Mouse (Mus musculus): ENCODE data around the gene Ccdc6.

Gene Ccdc6

GRCm38 (mm10) chr10:70132714-70133113 lies 35.8 kb downstream of the Ccdc6 start:
- no peak for DNase-seq (ENCODE audit: low spot score)

- DNase-seq (ENCODE audit: low spot score): no peak
Measured at GRCm38 (mm10) chr10:70133188-70133587, 36.3 kb downstream of the Ccdc6 start.

DNA sequence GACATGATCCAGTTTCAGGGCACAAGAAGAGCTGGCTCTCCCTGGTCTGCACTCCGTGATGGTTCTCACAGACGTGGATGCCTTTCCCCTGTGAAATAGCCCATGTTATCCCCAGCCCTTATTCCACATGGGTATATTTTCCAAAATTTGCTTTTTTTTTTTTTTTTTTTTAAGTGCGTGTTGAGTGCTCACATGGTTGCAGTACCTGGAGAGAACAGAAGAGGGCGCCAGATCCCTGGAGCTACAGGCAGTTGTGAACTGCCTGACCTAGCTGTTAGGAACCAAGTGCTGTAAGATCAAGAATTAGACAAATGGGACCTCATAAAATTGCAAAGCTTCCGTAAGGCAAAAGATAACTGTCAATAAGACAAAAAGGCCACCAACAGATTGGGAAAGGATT lies 38.8 kb downstream of the Ccdc6 start:
- DNase-seq (ENCODE audit: low spot score): peak; percentile 53

- DNase-seq (ENCODE audit: low spot score): no peak
Measured at GRCm38 (mm10) chr10:70137652-70138051, 40.7 kb downstream of the Ccdc6 start.

GRCm38 (mm10) chr10:70138150-70138549 lies 41.2 kb downstream of the Ccdc6 start:
- no peak for DNase-seq (ENCODE audit: low spot score)

DNA sequence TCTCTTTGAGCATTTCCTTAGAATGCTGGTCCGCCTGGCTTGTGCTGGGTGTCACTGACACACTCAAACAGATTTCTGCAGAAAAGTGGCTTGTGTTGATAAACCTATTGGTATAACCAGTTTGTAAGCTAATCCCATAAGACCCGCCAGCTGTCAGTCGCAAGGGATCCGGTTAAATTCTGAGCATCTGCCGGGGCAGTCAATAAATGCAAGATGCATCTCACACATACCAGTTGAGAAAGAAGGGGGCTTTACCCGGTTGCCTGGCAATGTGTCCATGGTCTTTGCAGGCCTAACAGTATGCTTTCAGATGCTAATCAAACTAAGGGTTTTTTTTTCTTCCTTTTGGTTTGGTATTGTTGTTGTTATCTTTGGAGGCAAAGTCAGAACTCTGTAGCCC lies 42.4 kb downstream of the Ccdc6 start:
- DNase-seq (ENCODE audit: low spot score): peak; percentile 40

DNA sequence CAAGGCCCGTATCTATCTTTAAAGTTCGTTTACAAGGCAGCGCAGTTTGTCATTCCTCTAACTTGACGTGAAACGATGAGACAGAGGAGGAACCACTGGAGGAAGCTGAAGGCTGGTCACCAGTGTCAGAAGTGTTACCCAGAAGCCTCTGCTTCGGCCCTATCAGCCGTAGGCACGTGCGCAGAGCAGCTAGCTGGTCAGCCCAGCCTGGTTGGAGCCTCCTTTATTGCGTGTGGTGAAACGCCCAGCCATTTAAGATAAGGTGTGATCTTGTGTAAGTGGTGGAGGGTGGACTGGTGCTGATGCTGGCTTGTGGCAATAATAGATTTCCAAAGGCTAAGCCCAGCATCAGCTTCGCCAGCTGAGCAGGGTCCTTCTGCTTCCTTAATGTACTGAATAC lies 43.5 kb downstream of the Ccdc6 start:
- DNase-seq (ENCODE audit: low spot score): no peak

GRCm38 (mm10) chr10:70142623-70143022 lies 45.7 kb downstream of the Ccdc6 start:
- DNase-seq (ENCODE audit: low spot score): no peak

DNA sequence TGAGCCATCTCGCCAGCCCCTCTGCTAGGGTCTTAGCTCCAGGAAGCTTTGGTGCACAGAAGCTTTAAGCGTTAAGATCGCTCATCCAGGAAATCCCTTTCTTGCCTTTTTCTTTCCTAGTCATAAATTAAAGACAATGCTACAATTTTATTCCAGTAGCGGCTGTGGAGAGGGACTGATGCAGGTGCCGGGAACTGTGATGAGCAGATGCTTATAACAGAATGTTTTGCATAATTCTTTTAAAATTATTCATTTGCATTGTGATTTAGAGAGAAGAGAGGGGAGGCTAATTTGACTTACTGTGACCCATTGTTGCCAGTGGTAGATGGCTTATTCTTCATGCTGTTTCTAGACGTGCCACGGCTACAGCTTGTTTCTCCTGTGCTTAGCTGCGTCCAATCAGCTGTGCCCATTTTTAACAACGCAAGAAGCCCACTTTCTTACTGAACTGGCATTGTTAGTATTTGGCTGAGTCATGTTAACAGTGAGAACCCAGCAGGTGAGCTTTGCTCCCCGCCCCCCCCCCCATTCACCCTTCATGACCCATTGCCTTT lies 47.2 kb downstream of the Ccdc6 start:
- no peak for DNase-seq (ENCODE audit: low spot score)

GRCm38 (mm10) chr10:70145873-70146272 lies 49.0 kb downstream of the Ccdc6 start:
- no peak for DNase-seq (ENCODE audit: low spot score)

DNA sequence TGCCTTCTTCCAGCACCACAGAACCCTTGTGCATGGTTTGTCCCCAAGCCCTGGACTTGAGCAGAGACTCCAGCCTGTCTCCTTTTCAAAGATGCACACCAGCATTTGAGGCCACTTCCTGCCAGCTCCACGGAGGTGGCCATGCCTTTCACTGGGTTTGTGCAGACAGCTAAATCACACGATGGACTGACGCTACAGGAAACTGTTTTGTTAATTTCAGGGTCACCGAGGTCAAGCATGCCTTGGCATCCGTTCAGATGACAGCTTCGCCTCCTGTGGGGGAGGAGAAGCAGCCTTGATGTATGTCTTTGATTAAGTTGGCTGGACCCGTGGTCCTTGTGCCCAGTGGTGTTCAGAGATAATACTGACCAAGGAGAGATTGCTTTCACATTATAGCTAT lies 52.2 kb downstream of the Ccdc6 start:
- DNase-seq (ENCODE audit: low spot score): peak; percentile 80

- no peak for DNase-seq (ENCODE audit: low spot score)
Measured at GRCm38 (mm10) chr10:70150301-70150700, 53.4 kb downstream of the Ccdc6 start.

DNA sequence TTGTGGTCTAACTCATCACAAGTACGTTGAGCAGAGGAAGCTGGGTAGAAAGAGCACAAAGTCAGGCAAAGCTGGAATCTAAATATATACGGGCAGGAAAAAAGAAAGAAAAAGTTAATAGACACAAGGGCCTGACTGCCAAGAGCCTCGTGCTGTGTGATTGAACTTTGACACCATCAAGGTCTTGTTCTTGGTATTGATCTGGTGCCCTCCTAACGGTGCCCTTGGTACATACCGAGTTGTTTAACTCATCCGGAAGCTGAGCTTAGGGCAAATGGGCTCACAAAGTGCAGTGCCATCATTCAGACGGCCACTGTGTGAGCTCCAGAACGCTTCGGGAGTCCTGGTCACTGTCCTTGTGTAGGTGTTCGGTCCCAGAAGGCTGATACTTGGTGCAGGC lies 54.2 kb downstream of the Ccdc6 start:
- no peak for DNase-seq (ENCODE audit: low spot score)

DNA sequence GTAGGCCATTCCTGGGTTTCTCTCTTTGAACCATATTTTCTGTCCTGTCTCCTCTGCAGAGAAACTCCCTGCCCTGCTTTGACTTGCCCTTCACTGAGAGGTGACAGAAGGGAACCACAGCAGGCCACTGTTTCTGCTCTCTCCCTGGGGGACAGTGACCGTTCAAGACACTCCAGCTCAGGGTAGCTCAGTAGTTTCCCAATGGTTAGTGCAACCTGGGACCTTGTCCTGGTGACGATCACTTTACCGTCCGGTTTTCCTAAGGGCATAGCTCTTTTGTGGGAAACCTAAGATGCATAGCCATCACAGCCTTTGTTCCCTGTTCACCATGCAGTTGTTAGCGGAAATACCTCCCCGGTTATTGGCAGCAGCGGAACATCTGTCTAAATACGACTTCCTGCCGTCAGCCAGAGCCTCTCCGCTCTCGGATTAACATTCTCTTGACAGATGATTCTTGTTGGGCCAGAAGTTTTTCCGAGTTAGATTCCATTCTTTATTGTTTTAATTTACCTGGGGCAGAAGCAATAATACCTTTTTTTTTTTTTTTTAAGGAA lies 55.3 kb downstream of the Ccdc6 start:
- DNase-seq (ENCODE audit: low spot score): peak; percentile 50

DNA sequence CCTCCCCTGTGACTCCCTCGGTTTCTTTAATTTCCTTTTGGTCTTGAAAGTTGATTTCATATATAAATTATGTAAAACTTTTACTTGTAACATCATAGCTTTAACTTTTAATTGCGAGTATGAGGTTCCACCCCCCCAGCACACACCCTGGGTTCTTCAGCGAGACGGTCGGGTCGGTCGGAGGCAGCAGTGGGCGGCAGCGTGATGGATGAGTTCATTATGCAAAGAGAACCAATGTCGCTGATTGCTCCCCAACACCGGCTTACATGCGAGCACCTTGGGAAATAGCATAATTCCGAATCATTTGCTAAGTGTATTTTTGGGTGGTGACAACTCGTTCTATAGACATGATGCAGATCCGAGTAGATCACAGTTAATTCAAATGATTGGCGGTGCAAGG lies 56.9 kb downstream of the Ccdc6 start:
- no peak for DNase-seq (ENCODE audit: low spot score)

GRCm38 (mm10) chr10:70156431-70157165 lies 59.7 kb downstream of the Ccdc6 start:
- no peak for DNase-seq (ENCODE audit: low spot score)

GRCm38 (mm10) chr10:70159651-70160320 lies 62.9 kb downstream of the Ccdc6 start:
- no peak for DNase-seq (ENCODE audit: low spot score)

- no peak for DNase-seq (ENCODE audit: low spot score)
Measured at GRCm38 (mm10) chr10:70160811-70161210, 63.9 kb downstream of the Ccdc6 start.

GRCm38 (mm10) chr10:70161504-70161903 lies 64.6 kb downstream of the Ccdc6 start:
- no peak for DNase-seq (ENCODE audit: low spot score)

- DNase-seq (ENCODE audit: low spot score): no peak
Measured at GRCm38 (mm10) chr10:70163681-70164080, 66.8 kb downstream of the Ccdc6 start.

- DNase-seq (ENCODE audit: low spot score): no peak
Measured at GRCm38 (mm10) chr10:70165877-70166276, 69.0 kb downstream of the Ccdc6 start.

DNA sequence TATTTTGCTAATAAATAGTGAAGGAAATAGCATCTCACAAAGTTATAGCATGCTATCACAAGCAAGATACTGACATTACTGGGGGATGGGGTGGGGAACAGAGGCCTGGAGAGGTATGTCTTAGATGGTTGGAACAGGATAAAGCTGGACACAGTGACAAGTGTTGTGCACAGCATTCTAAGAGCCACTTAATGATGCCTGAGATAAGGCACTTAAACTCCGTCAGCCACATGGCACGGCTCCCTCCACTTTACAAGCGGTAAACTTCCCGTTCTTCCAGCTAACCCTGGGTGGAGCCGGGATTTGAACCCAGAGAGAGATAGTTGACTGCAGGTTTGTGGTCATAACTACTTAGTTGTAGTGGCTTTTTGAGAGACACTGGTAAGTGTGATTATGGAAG lies 69.5 kb downstream of the Ccdc6 start:
- DNase-seq (ENCODE audit: low spot score): no peak

- no peak for DNase-seq (ENCODE audit: low spot score)
Measured at GRCm38 (mm10) chr10:70167625-70168024, 70.7 kb downstream of the Ccdc6 start.
